Mouse (Mus musculus) forelimb bud, embryonic 11.5 days (tissue): ENCODE results near the gene A830018L16Rik.
"Not testable (repeated sequence)": the region's sequence is repeated elsewhere in the genome, so short reads cannot be mapped to it uniquely, and the experiment has no call there.

ENCODE experiments used
- DNase-seq: peaks from one replicate; pipeline ENCODE4 v3.0.0-alpha.2; 2012; ENCODE audit warnings: low read depth, low spot score

Gene A830018L16Rik

DNA sequence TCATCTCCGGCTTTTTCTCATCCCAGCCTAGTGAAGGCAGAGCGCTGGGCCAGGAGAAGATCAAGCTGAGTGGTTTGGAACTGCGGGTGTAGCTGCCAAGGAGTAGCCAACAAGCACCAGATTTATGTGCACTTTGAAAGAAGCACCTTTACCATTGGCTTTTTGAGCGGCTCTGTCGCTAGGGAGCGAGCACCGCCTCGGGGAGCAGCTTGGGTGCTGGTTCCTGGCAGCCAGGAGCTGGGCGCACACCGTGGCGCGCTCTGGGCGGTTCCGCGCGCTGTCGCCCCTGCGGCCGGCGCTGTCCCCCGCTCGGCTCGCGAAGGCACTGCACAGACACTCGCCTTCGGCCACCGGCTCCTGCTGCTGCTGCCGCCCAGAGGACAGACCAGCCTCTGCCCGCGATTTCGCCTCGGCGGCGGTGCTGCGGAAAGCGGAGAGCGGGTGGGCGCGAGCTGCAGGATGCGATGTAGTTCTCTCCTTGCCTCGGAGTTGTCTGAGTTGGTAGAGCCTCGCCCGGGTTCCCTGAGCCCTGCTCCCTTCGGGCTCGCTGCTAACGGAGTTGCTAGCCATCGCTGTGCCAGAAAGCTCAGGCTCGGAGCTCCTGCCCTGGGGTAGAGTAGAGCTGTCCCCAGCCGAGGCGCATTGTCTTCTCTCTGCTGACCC lies at the start of gene A830018L16Rik:
Gene A830018L16Rik (plus strand): TSS at position 212 of the 663 bp plus-strand sequence.
- DNase-seq = peak; percentile 75

DNA sequence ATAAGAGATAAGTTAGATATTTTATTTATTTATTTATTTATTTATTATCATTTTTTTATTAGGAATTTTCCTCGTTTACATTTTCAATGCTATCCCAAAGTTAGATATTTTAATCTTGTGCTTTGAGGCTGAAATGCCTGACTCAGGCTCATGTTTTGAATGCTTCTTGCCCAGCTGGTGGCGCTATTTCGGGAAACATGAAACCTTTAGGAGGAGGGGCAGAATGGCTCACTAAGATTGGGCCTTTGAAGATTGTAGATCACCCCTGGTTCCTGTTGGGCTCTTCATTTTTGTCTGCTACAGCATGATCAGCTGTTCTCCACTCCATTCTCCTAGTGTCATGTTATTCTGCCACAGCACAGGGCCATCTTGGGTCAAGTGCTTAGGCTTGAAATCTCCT lies 28.1 kb upstream of the A830018L16Rik start:
- no peak for DNase-seq

DNA sequence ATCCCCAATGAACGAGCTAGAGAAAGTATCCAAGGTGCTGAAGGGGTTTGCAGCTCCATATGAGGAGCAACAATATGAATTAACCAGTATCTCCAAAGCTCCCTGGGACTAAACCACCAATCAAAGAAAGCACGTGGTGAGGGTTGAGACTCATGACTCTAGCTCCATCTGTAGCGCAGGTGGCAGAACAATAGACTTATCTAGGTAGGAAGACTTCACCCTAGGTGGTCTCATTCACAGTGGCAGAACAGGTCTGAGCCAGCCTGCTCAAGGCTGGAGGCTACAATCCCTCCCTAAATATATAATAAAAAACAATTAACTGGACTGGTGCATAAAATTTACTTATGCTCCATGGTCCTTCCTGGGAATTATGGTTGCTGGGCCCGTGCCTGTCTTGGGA lies 18.5 kb upstream of the A830018L16Rik start:
- no peak for DNase-seq

DNA sequence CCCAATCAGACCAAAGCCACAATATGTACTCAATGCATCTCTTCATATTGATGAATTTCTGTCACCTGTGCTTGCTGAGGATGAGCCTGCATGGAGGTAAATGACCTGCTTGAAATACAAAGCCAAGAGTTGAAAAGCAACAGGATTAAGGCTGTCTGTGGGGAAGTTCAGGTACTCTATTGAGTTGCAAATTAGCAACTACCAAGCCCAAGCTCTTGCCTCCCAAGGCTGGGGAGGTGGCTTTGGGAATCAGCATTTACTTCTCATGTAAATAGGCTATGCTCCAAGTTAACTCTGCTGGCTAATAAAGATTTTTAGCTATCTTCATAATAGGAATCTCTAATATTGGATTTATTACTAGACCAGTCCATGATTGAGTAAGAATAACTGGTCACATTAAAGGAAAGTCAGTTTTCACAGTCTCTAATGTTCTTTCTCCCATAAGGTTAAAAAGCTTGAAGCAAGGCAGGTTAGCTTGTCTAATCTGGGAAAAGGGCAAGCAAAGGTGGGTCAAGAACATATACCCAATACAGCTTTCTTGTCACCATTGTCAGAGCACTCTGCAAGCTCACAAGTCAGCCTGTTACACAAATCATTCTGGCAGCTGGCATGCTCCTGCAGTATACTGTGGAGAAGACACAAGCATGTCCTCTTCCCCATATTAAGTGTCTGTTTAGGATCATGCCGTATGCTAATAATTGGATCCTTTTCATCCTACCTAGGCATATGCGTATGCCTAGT lies 17.7 kb upstream of the A830018L16Rik start:
- DNase-seq = no peak

DNA sequence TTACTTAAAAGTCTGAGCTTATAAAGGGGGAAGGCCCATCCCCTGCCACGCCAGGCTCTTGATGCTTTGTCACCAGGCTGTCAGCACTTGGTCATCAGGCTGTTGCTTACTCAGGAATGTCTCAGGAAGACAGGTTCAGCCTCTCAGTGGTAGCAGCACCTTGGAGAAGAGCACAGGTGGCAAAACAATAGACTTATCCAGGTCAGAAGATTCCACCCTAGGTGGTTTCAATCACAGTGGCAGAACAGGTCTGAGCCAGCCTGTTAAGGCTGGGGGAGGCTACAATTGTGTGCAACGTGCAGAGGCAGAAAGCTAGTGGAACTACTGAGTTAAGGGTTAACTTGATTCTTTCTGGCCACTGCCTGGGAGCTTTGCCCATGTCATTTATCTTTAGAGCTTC lies 12.7 kb upstream of the A830018L16Rik start:
- no peak for DNase-seq

DNA sequence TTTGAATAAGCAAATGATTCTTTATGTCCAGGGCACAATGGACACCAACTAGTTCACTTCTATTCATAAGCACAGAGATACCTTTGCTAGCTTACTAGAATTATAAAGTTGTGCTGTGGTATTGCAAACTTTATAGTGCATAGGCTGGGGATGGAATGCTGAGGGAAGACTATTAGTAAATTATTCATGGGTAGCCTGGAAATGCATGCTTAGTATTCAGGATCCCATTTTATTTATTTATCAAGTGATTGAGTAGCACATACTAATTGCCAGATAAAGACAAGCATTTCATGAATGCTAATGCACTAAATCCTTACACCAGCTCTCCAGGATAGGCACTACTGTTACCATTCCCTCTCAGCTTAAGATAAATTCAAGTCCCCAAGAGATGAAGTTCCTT lies 8.4 kb upstream of the A830018L16Rik start:
- no peak for DNase-seq

DNA sequence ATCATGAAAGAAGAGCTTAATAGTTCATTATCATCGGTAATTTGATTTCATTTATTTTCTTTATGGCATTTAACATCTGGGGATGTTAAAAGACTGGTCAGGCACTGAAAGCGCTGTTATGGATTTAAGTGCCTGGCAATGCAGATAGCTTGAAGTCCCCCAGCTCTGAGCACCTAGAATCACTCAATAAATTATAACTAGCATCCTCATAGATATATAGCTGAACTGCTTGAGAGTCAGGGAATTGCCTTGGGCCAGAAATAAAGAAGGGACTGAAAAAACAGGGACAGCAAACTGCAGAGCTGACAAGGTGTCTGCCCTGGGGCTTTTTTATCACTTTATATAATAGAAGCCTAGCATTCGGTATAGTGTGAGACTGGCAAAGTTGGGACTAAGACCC lies 7.9 kb upstream of the A830018L16Rik start:
- DNase-seq = no peak

DNA sequence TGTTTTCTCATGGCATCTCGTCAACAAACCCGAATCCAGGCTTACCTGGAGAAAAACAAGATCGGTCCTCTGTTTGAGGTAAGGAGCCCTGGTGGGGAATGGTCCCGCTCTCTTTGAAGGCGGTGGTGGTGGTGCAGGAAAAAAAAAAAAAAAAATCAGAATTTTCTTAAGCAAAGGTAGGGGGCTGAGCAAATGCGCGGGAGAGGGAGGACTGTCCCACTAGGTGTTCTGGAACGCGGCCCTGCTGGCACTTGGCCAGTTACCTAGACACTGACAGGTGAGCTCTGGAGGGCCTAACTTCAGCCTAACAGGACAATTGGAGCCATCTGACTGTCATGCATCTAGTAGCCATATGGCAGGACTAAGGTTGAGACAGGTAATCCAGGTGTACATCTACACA lies 655 bp downstream of the A830018L16Rik start:
- peak; percentile 7 for DNase-seq

DNA sequence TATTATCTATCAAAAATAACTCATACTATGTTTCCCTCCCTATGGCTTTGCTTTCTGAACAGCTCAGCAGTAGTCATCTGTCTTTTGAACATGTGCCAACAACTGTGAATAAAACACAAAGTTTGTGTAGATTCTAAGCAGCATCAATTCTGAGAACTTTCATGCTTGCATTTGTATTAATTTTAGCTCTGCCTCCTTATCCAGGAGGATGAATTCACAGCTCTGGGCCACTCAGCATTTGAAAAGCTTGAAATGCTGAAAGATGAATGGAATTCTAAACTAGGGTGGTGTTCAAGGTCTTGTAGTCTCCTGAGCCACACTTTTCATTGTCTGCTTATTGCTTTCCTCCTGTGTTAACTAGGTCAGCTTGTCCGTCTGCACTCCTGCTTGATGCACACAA lies 13.4 kb downstream of the A830018L16Rik start:
- DNase-seq = no peak

DNA sequence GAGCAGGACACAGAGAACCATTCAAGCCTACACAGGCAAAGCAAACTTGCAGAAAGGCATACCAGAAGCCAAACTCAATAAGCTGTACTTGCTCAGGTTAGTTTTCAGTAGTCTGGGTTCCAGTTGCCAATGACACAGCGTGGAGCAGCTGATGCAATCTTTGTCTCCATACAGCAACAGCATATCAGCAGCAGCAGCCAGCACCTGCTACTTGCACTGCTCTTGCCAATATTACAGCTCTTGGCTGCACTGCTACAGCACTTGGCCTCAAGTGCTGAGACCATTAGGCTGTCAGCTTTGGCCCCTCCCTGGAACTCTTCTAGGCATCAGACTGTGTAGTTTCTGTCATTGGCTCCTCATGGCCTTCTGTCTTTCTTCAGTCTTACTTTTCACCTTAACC lies 44.4 kb downstream of the A830018L16Rik start:
- no peak for DNase-seq

DNA sequence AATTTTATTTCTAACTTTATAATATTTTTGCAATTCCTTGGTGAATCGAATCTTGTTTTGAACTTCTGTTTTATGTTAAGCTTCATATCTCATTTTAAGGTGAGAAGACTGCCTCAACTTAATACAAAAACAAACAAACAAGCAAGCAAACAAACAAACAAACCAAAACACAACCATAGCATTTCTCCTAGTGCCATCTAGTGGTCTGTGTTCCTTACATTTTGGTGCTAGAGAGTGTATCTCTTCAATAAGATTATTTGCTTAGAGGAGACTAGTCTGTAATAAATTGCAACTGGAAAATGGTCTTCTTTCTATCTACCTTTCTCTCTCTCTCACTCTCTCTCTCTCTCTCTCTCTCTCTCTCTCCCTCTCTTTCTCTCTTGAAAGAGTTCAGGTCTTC lies 52.4 kb downstream of the A830018L16Rik start:
- DNase-seq = no peak

DNA sequence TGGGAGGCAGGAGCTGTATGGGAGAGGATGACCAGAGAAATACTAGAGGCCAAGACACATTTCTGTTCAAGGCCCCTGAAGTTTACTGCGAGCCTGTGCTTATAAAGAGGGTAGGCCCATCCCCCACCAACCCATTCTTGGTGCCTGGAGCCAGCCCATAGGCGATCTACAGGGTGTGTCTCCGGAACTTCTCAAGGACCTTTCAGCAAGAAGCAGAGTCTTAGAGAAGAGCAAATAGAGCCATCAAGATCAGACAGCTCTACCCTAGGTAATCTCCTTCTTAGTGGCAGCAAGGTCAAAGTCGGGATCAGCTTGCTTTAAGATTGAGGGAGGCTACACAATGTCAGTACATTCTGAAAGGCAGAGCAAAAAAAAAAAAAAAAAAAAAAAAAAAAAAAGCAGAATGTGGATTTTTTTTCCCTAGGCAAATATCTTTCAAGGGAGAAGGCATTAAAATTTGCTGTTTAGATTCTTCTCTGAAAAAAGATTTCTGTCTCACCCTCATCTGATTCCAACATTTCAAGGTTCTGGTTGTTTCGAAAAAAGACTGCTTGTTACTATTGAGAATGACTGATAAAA lies 53.2 kb downstream of the A830018L16Rik start:
- DNase-seq = no peak

DNA sequence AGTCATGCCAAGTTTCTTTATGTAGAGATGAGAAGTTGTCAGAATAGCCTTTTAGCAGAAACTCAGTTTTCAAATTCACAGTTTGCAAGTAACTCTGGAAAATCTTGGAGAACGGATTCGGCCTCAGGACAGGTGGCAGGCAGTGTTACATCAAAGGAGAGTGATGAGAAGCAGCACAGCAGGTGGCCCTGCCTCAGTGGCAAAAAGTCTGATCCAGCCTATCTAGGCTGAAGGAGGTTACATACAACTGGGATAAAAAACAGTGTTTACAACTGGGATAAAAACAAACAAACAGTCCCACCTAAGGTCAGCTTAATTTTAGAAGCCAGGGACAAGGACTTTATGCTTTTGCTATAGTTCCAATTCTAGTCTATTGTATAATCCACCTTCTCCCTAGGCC lies 79.0 kb downstream of the A830018L16Rik start:
- DNase-seq = no peak

DNA sequence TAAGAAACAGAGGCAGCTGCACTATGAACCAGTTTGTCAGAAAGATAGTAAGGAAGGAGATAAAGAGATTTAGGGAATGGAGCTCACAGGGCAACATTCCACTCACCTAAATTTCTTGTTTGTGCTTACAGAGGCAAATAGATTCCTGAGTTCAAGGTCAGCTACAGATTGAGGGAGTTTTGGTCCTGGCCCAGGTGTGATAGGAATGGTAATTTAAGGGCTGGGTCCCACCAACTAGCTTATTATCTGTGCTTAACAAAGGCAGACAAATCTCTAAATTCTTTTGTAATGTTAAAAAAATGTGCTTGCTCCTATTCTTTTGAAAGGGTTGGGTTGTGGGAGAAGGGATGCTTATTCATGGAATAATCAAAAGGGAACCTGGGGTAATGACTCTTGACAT lies 87.7 kb downstream of the A830018L16Rik start:
- DNase-seq = no peak

DNA sequence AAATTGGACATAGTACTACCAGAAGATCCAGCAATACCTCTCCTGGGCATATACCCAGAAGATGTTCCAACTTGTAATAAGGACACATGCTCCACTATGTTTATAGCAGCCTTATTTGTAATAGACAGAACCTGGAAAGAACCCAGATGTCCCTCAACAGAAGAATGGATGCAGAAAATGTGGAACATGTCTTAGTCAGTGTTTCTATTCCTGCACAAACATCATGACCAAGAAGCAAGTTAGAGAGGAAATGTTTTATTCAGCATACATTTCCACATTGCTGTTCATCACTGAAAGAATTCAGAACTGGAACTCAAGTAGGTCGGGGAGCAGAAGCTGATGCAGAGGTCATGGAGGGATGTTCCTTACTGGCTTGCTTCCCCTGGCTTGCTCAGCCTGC lies 135.9 kb downstream of the A830018L16Rik start:
- DNase-seq = not testable (repeated sequence)

DNA sequence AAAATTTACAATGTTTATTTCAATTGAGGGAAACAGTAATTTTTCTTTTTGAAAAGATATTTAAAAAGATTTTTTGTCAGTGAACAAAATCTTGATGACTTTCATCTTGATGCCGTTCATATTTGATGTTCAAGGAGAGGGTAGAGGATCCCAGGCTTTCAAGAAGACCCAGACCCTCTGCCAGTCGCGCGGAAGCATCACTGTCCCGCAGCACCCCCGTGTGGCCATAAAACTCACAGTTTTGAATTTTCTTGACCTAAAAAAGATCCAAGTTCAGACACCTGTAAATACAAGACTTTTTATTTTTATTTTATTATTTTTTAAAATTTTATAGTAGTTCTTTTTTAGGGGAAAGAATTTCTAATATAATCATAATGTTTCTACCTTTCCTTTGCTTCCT lies 151.4 kb downstream of the A830018L16Rik start:
- peak; percentile 19 for DNase-seq

DNA sequence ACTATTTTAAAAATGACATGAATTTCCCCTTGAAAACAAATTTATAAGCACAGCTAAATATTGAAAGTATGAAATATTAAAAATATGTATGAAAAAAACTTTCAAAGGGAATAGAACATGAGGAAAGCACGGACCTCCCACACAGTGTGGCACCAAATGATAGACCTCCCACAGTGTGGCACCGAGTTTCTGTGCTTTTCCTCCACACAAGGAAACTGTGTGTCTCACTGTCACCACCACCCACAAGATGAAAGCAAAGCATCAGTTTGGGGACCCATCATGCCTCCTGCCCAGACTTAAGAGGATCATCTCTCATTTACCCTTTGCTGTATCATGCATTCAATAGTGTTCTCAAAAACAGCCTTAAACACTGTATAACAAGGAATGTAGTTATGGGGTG lies 152.8 kb downstream of the A830018L16Rik start:
- no peak for DNase-seq

DNA sequence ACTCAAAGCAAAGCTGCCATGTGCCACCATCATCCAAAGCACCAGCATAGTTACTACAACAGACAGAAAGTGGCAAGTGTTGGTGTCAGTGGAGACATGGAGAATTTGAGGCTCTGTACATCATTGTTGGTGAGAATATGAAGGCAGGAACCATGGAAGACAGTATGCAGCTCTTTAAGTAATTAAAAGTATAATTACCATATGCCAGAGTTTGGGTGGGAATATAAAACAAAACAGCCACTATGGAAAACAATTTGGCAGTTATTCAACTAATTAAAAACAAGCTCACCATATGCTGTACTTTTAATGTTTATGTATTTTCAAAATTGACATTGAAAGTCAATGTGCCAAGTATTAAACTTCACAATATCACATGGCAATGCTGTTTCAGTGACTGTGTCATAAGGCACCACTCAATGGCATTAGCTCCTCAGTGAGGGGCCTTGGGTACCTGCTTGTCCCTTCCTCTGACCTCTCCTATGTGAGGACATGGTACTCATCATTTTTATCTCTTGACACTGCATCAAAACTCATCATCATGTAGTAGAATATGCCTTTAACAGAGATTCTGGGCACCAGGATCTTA lies 153.5 kb downstream of the A830018L16Rik start:
- DNase-seq = no peak

DNA sequence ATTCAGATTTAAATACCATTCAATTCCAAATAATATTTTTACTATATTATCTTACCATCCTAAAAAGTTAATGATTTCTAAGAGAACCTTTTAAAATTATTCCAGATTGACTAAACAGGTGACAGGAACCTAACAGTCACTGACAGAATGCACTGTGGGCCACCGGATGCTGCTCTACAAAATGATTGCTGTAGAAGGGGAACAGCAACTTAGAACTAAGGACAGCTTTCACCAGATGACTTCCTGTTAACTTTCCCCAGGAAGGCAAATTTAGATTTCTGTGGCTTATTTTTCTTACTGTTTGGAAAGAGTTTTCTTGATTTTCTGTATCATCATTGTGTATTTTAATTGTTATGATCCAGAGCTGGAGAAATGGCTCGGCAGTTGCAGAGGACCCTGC lies 156.4 kb downstream of the A830018L16Rik start:
- DNase-seq = no peak

DNA sequence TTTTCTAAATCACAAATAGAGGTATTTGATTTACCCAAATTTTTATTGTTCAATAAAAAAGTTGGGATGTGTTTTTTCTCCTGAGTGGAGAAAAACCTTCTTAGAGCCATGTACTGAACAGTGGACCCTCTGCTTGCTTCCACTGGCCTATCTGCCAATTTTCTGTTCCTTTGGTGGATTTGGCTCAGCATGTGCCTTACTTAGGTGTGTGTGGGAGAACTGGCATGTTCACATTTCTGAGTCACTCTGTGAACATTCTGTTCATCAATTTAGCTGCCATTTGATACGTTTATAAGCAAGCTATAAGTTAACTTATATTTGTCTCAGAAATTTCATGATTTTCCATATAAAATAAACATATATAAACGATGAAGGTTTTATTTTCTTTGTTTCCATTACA lies 159.6 kb downstream of the A830018L16Rik start:
- no peak for DNase-seq

DNA sequence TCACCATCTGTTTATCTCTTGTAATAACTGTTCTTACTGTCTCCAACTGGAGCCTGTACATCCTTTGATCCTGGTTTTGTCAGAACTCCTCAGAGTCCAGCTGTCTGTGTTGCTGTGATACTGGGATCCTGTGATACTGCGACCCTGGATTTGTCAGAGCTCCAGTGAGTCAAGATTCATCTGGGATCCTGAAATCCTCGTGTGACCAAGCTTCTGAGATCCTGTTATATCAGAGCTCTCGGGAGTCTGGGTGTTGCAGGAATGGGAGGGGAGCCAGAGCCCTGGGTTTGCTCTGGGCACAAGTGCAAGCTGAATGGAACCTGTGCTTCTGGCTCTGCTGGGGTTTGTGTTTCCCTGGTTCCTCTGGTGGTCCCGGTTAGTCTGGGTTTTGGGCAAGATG lies 166.1 kb downstream of the A830018L16Rik start:
- no peak for DNase-seq

DNA sequence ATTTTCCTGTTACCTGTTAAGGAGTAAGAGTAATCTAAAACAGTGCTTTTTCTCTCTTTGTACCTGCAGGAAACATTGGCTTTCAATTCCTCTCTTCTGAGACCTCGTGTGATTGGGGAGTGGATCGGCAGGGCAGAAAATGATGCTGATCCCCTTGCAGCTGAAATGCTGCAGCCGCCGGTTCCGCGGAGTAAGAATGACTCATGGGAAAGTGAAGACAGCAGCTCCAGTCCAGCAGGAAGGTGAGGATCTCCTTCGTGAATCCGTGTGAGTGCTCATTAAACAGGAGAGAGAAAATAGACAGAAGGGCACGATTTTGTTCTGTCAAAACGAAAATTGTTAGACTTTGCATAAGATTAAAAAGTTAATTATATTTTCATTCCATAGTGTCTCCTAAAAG lies 174.4 kb downstream of the A830018L16Rik start:
- DNase-seq = no peak

DNA sequence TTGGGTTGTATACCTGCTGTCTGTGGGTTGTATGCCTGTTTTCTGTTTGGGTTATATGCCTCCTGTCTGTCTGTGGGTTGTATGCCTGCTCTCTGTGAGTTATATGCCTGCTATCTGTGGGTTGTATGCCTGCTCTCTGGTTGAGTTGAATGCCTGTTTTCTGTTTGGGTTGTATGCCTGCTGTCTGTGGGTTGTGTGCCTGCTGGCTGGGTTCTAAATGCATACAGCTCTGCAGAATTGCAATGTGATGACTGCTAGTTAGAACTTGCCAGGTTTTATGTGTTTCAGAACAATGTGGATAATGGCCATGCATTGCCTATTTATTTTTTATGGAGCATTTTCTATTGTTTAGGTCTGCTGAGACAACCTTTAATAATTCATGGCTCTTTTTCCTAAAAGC lies 236.2 kb downstream of the A830018L16Rik start:
- no peak for DNase-seq
